Mouse (Mus musculus) spleen, adult 2 months (tissue): ENCODE results near the gene Pbx1. TPM values are rescaled to one million over a fixed set of nuclear protein-coding genes. Genes with fewer than 3 reads are reported as not detected.

Experiments used
- DNase-seq, 2 experiments: peaks; one replicate each; pipeline versions ENCODE4 v3.0.0 to v3.0.0-alpha.2; 2012 to 2021; ENCODE audit warnings: low spot score in 2 of 2, low read depth in 1 of 2
- H3K27ac ChIP-seq: fragments of 200-500 bp; 2 replicates; pipeline ENCODE4 v1.5.1; 2012; ENCODE audit warnings: low read length, inconsistent platforms; ENCODE audit not compliant: insufficient read depth
- H3K27me3 ChIP-seq: fragments of 200-500 bp; 2 replicates; pipeline ENCODE4 v1.6.1; 2012; ENCODE audit warnings: mild to moderate bottlenecking, moderate library complexity, low read length, inconsistent platforms; ENCODE audit not compliant: control insufficient read depth, insufficient read depth
- H3K36me3 ChIP-seq: fragments of 200-500 bp; 2 replicates; pipeline ENCODE4 v1.6.1; 2012; ENCODE audit warnings: mild to moderate bottlenecking, low read length, inconsistent platforms; ENCODE audit not compliant: control insufficient read depth, insufficient read depth
- H3K4me1 ChIP-seq: fragments of 200-500 bp; 2 replicates; pipeline ENCODE4 v1.6.1; 2011; ENCODE audit warnings: inconsistent platforms; ENCODE audit not compliant: control insufficient read depth, insufficient read depth, insufficient read length
- H3K4me3 ChIP-seq: fragments of 200-500 bp; 2 replicates; pipeline ENCODE4 v1.5.1; 2011; ENCODE audit warnings: mild to moderate bottlenecking, inconsistent platforms; ENCODE audit not compliant: insufficient read depth, insufficient read length; ENCODE audit errors: extremely low read depth
- CTCF ChIP-seq: fragments of 200-500 bp; IDR thresholded peaks from 2 replicates; pipeline ENCODE4 v1.5.1; 2011; ENCODE audit warnings: mild to moderate bottlenecking, inconsistent platforms; ENCODE audit not compliant: insufficient read depth, insufficient read length, insufficient replicate concordance; ENCODE audit errors: extremely low read depth
- POLR2A ChIP-seq: fragments of 200-500 bp; IDR thresholded peaks from 2 replicates; pipeline ENCODE4 v1.6.1; 2011; ENCODE audit warnings: low read depth, low read length, inconsistent platforms
- whole genome bisulfite sequencing: fragments of 180-500 bp; shearing (Covaris S2); methylation state at CpG from one replicate; pipeline ENCODE4 v1.1.7; 2018; 5-methylcytosine and 5-hydroxymethylcytosine counted together
- polyA plus RNA-seq: library from polyadenylated mRNA; depleted of rRNA; stranded (reverse); fragments of >200 nt; gene quantifications from 2 replicates; pipeline ENCODE4 v1.2.3, GENCODE M21; 2012

Gene Pbx1
- polyA plus RNA-seq, 1 experiment = 9.2 TPM

DNA sequence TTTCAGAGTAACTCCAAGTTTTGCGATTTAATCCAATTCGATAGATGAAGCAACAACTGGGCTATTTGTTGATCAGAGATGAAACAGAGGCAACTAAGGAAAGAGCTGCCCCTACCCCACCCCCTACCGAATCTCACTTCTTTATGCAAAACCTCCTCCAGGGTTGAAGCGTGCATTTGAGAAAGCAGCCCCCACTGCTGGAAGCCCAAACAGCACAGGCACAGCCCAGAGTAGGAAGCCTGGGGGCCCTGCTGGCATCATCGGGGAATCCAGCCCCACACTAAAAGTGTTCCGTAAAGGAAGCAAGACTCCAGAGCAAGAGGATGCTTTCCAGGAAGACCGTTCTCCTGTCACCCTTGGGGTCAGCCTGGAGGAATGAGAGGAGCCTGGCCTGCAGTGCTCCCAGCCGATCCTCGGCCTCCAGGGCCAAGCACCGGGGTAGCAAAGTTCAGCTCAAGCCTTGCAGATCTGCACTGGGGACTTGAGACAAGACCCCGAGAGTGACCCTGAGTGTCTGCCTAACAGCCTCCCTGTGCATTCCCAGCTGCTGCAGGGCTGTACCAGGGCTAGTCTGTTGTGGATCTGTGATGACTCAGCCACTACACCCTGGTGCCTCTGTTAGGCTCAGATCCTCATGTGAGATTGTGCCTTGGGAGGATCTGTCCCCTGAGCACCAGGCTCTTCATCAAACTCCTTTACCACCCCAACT lies 15.2 kb downstream of the Pbx1 start:
- H3K4me3 ChIP-seq = no peak overlapping the region
- no peak for DNase-seq
- WGBS = 82% methylated on average over 11 of the region's 11 CpGs
- H3K27me3 ChIP-seq = no peaks in the 10 kb centered on the region
- no peak overlapping the region for H3K27ac ChIP-seq
- TF ChIP-seq POLR2A (no peak), CTCF (no peak)
- H3K4me1 ChIP-seq = no peaks in the 10 kb centered on the region
- H3K36me3 ChIP-seq = no peaks in the 10 kb centered on the region

DNA sequence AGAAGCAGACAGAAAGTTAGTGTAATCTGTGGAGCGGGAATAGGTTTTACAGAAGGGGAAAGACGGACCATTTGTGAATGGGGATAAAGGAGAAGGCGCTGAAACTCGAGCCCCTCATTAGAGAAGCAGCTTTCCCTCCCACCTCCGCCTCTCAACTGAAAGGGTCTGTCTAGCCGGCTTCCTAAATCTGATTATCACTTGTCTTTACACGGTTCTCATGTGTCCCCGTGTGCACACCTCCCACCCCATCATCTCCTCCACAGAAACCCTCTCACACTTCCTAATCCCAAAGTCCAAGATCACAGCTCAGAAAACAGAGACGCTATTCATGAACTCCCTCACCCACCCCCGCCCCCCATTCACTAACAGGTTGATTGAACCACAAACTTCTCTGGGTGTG lies 21.5 kb downstream of the Pbx1 start:
- Histone ChIP-seq H3K27ac (no peak overlapping the region), H3K36me3 (no peaks in the 10 kb centered on the region), H3K27me3 (no peaks in the 10 kb centered on the region), H3K4me1 (no peaks in the 10 kb centered on the region), H3K4me3 (no peak overlapping the region)
- no peak for DNase-seq
- 86% methylated on average over 10 of the region's 10 CpGs for whole genome bisulfite sequencing
- TF ChIP-seq CTCF (no peak), POLR2A (no peak)

DNA sequence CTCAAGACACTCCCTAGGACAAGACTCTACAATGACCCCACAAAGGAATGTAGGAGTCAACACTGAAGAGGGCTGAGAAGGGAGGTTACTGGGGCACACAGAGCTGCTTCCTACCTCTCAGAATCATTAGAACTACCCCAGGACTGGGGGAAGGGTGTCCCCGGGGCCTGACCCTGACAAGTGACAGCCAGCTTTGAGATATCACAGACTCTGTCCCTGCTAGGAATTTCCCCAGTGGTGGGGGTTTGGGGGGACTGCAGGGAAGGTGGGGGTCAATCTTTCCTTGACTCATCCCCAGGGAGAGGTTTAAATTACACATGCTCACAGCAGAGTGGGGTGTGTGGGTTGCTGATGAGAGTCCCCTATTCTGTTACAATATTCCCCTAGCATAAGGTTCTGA lies 22.0 kb downstream of the Pbx1 start:
- H3K4me3 ChIP-seq = no peak overlapping the region
- H3K36me3 ChIP-seq = no peaks in the 10 kb centered on the region
- no peaks in the 10 kb centered on the region for H3K4me1 ChIP-seq
- H3K27me3 ChIP-seq = no peaks in the 10 kb centered on the region
- WGBS = 69% methylated on average over 1 of the region's 1 CpGs
- no peak for DNase-seq
- no peak overlapping the region for H3K27ac ChIP-seq
- TF ChIP-seq POLR2A (no peak), CTCF (no peak)

GRCm38 (mm10) chr1:168408757-168409156 lies 23.3 kb downstream of the Pbx1 start:
- Histone ChIP-seq H3K27ac (no peak overlapping the region), H3K36me3 (no peaks in the 10 kb centered on the region), H3K4me1 (no peaks in the 10 kb centered on the region), H3K27me3 (no peaks in the 10 kb centered on the region), H3K4me3 (no peak overlapping the region)
- no peak for DNase-seq
- 90% methylated on average over 10 of the region's 10 CpGs for WGBS
- TF ChIP-seq CTCF = no peak
- TF ChIP-seq POLR2A = no peak

DNA sequence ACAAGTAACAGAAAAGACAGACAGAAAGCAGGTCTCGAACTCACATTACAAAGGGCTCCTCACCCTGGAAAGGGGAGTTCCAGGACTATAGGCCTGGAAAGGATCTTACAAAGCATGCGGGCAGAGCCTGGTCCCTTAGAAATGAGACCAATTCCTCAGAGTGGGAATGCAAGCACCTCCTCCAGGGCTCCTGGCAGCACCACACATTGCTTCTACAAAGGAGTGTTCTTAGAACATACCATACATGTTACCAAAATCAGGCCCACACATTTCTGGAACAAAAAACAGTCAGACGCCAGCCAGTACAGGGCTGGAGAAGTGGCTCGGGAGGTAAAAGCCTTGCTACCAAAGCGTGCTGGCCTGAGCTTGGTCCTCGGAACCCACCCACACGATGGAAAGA lies 24.1 kb downstream of the Pbx1 start:
- DNase-seq = no peak
- Histone ChIP-seq H3K4me1 (no peaks in the 10 kb centered on the region), H3K4me3 (no peak overlapping the region), H3K27me3 (no peaks in the 10 kb centered on the region), H3K36me3 (no peaks in the 10 kb centered on the region), H3K27ac (no peak overlapping the region)
- WGBS = 90% methylated on average over 7 of the region's 7 CpGs
- TF ChIP-seq POLR2A (no peak), CTCF (no peak)

GRCm38 (mm10) chr1:168406291-168406675 lies 25.8 kb downstream of the Pbx1 start:
- no peaks in the 10 kb centered on the region for H3K36me3 ChIP-seq
- no peaks in the 10 kb centered on the region for H3K27me3 ChIP-seq
- H3K4me3 ChIP-seq = no peak overlapping the region
- no peaks in the 10 kb centered on the region for H3K4me1 ChIP-seq
- no peak overlapping the region for H3K27ac ChIP-seq
- DNase-seq = no peak
- 91% methylated on average over 8 of the region's 8 CpGs for WGBS
- TF ChIP-seq POLR2A = no peak
- TF ChIP-seq CTCF = no peak

- no peaks in the 10 kb centered on the region for H3K36me3 ChIP-seq
- H3K4me3 ChIP-seq = no peak overlapping the region
- H3K4me1 ChIP-seq = no peaks in the 10 kb centered on the region
- 80% methylated on average over 11 of the region's 12 CpGs for WGBS
- H3K27me3 ChIP-seq = no peaks in the 10 kb centered on the region
- DNase-seq = no peak
- TF ChIP-seq CTCF = no peak
- no peak for TF ChIP-seq POLR2A
- H3K27ac ChIP-seq = no peak overlapping the region
Measured at GRCm38 (mm10) chr1:168405645-168406290, 26.3 kb downstream of the Pbx1 start.
